Mouse (Mus musculus): ENCODE measurements around the gene Eif1ad.
"Not testable (repeated sequence)": the region's sequence is repeated elsewhere in the genome, so short reads cannot be mapped to it uniquely, and the experiment has no call there.

The Eif1ad gene

GRCm38 (mm10) chr19:5348064-5348463 lies 18.5 kb upstream of the Eif1ad start:
- H3K9me3 ChIP-seq (ENCODE audit: low read length): no peaks in the 10 kb centered on the region
- H3K36me3 ChIP-seq (ENCODE audit: insufficient read depth, low read length): no peaks in the 10 kb centered on the region
- TF ChIP-seq NANOG (IDR thresholded peaks at IDR 0.05; ENCODE audit: borderline replicate concordance, low read length): no peak
- no peak for TF ChIP-seq CTCF (conservative IDR thresholded peaks at IDR 0.05; ENCODE audit: low read length)
- TF ChIP-seq POU5F1 (IDR thresholded peaks at IDR 0.05; ENCODE audit: borderline replicate concordance, low read length): no peak
- peaks cover 21% of the 10 kb centered on the region for H3K27me3 ChIP-seq (ENCODE audit: insufficient read depth, low read length)
- H3K4me1 ChIP-seq (replicated peaks; ENCODE audit: low read depth, low read length): peaks cover 2% of the 10 kb centered on the region
- no peak overlapping the region for H3K4me3 ChIP-seq (replicated peaks; ENCODE audit: low read length)

- H3K9me3 ChIP-seq (ENCODE audit: low read length): no peaks in the 10 kb centered on the region
- peaks cover 2% of the 10 kb centered on the region for H3K4me1 ChIP-seq (replicated peaks; ENCODE audit: low read depth, low read length)
- peaks cover 21% of the 10 kb centered on the region for H3K27me3 ChIP-seq (ENCODE audit: insufficient read depth, low read length)
- peak overlapping the region; percentile 76 for H3K4me3 ChIP-seq (replicated peaks; ENCODE audit: low read length)
- no peaks in the 10 kb centered on the region for H3K36me3 ChIP-seq (ENCODE audit: insufficient read depth, low read length)
- TF ChIP-seq POU5F1 (IDR thresholded peaks at IDR 0.05; ENCODE audit: borderline replicate concordance, low read length) (no peak), CTCF (conservative IDR thresholded peaks at IDR 0.05; ENCODE audit: low read length) (peak; percentile 62), NANOG (IDR thresholded peaks at IDR 0.05; ENCODE audit: borderline replicate concordance, low read length) (no peak)
These were observed 17.7 kb upstream of the Eif1ad start for GRCm38 (mm10) chr19:5348526-5349501.

GRCm38 (mm10) chr19:5349502-5349873 lies 17.1 kb upstream of the Eif1ad start, which contains the start of gene Cst6:
TSS of gene Cst6 (minus strand) at chr19:5349574.
- not testable (repeated sequence) for H3K36me3 ChIP-seq (ENCODE audit: insufficient read depth, low read length); H3K4me1 ChIP-seq (replicated peaks; ENCODE audit: low read depth, low read length); H3K9me3 ChIP-seq (ENCODE audit: low read length)
- H3K27me3 ChIP-seq (ENCODE audit: insufficient read depth, low read length): peaks cover 21% of the 10 kb centered on the region
- H3K4me3 ChIP-seq (replicated peaks; ENCODE audit: low read length): peak within 1 kb of the TSS; percentile 76

- Histone ChIP-seq H3K4me3 (replicated peaks; ENCODE audit: low read length) (no peak overlapping the region), H3K27me3 (ENCODE audit: insufficient read depth, low read length) (peaks cover 16% of the 10 kb centered on the region), H3K36me3 (ENCODE audit: insufficient read depth, low read length) (no peaks in the 10 kb centered on the region)
These were observed 12.9 kb upstream of the Eif1ad start for GRCm38 (mm10) chr19:5353609-5354008.

GRCm38 (mm10) chr19:5356080-5356479 lies 10.5 kb upstream of the Eif1ad start:
- Histone ChIP-seq H3K4me3 (replicated peaks; ENCODE audit: low read length) (no peak overlapping the region), H3K36me3 (ENCODE audit: insufficient read depth, low read length) (peaks cover 8% of the 10 kb centered on the region; the same call in 1 of the 2 replicates), H3K27me3 (ENCODE audit: insufficient read depth, low read length) (peaks cover 3% of the 10 kb centered on the region; the same call in 1 of the 2 replicates), H3K9me3 (ENCODE audit: low read length) (no peaks in the 10 kb centered on the region), H3K4me1 (replicated peaks; ENCODE audit: low read depth, low read length) (peaks cover 15% of the 10 kb centered on the region)
- TF ChIP-seq CTCF (conservative IDR thresholded peaks at IDR 0.05; ENCODE audit: low read length) (no peak), POU5F1 (IDR thresholded peaks at IDR 0.05; ENCODE audit: borderline replicate concordance, low read length) (no peak), NANOG (IDR thresholded peaks at IDR 0.05; ENCODE audit: borderline replicate concordance, low read length) (no peak)

More at GRCm38 (mm10) chr19:5353609-5354008, 12.9 kb upstream of the Eif1ad start:
- no peaks in the 10 kb centered on the region for H3K9me3 ChIP-seq (ENCODE audit: low read length)
- H3K4me1 ChIP-seq (replicated peaks; ENCODE audit: low read depth, low read length): peaks cover 14% of the 10 kb centered on the region
- TF ChIP-seq POU5F1 (IDR thresholded peaks at IDR 0.05; ENCODE audit: borderline replicate concordance, low read length): no peak
- TF ChIP-seq CTCF (conservative IDR thresholded peaks at IDR 0.05; ENCODE audit: low read length): no peak
- TF ChIP-seq NANOG (IDR thresholded peaks at IDR 0.05; ENCODE audit: borderline replicate concordance, low read length): no peak

GRCm38 (mm10) chr19:5362186-5362585 lies 4.4 kb upstream of the Eif1ad start:
- peaks cover 50% of the 10 kb centered on the region for H3K4me1 ChIP-seq (replicated peaks; ENCODE audit: low read depth, low read length)

GRCm38 (mm10) chr19:5364124-5364523 lies 2.4 kb upstream of the Eif1ad start:
- Histone ChIP-seq H3K4me1 (replicated peaks; ENCODE audit: low read depth, low read length) (peaks cover 67% of the 10 kb centered on the region), H3K36me3 (ENCODE audit: insufficient read depth, low read length) (peaks cover 49% of the 10 kb centered on the region), H3K27me3 (ENCODE audit: insufficient read depth, low read length) (no peaks in the 10 kb centered on the region), H3K4me3 (replicated peaks; ENCODE audit: low read length) (0 out of 2 replicates have a peak overlapping the region, but pooled peaks have one; percentile 99), H3K9me3 (ENCODE audit: low read length) (no peaks in the 10 kb centered on the region)
- TF ChIP-seq POU5F1 (IDR thresholded peaks at IDR 0.05; ENCODE audit: borderline replicate concordance, low read length): no peak
- TF ChIP-seq NANOG (IDR thresholded peaks at IDR 0.05; ENCODE audit: borderline replicate concordance, low read length): no peak
- no peak for TF ChIP-seq CTCF (conservative IDR thresholded peaks at IDR 0.05; ENCODE audit: low read length)

More at GRCm38 (mm10) chr19:5362186-5362585, 4.4 kb upstream of the Eif1ad start:
- TF ChIP-seq POU5F1 (IDR thresholded peaks at IDR 0.05; ENCODE audit: borderline replicate concordance, low read length) (no peak), CTCF (conservative IDR thresholded peaks at IDR 0.05; ENCODE audit: low read length) (no peak), NANOG (IDR thresholded peaks at IDR 0.05; ENCODE audit: borderline replicate concordance, low read length) (peak; percentile 73; the same call in 1 of the 2 replicates)
- Histone ChIP-seq H3K27me3 (ENCODE audit: insufficient read depth, low read length) (no peaks in the 10 kb centered on the region), H3K36me3 (ENCODE audit: insufficient read depth, low read length) (peaks cover 37% of the 10 kb centered on the region), H3K9me3 (ENCODE audit: low read length) (no peaks in the 10 kb centered on the region), H3K4me3 (replicated peaks; ENCODE audit: low read length) (no peak overlapping the region)

- TF ChIP-seq NANOG (IDR thresholded peaks at IDR 0.05; ENCODE audit: borderline replicate concordance, low read length): no peak
- no peak for TF ChIP-seq CTCF (conservative IDR thresholded peaks at IDR 0.05; ENCODE audit: low read length)
- TF ChIP-seq POU5F1 (IDR thresholded peaks at IDR 0.05; ENCODE audit: borderline replicate concordance, low read length): no peak
- Histone ChIP-seq H3K27me3 (ENCODE audit: insufficient read depth, low read length) (no peaks in the 10 kb centered on the region), H3K9me3 (ENCODE audit: low read length) (no peaks in the 10 kb centered on the region), H3K4me1 (replicated peaks; ENCODE audit: low read depth, low read length) (peaks cover 78% of the 10 kb centered on the region), H3K36me3 (ENCODE audit: insufficient read depth, low read length) (peaks cover 58% of the 10 kb centered on the region), H3K4me3 (replicated peaks; ENCODE audit: low read length) (peak overlapping the region; percentile 99)
These were observed 790 bp upstream of the Eif1ad start for GRCm38 (mm10) chr19:5365751-5366150.
